Mouse (Mus musculus) layer of hippocampus, adult 2 months (tissue): ENCODE measurements at regions not wholly inside any gene's neighbourhood (a gene's known extent, or its start where the extent isn't known, plus 50 kb on each side); places are given as distances from the start of the nearest gene placed in this dataset.

Experiments used
- DNase-seq, 2 experiments: peaks; one replicate each; pipeline ENCODE4 v3.0.0; 2022; ENCODE audit warnings: low spot score in 2 of 2
- H3K27ac ChIP-seq: fragments of 200-600 bp; 2 replicates; pipeline ENCODE4 v1.8.1; 2022
- H3K4me3 ChIP-seq: fragments of 200-600 bp; 2 replicates; pipeline ENCODE4 v1.8.1; 2022; ENCODE audit warnings: mild to moderate bottlenecking
- CTCF ChIP-seq: fragments of 200-600 bp; conservative IDR thresholded peaks from 2 replicates; pipeline ENCODE4 v1.8.1; 2022; ENCODE audit warnings: antibody characterized with exemption, mild to moderate bottlenecking, moderate library complexity

- Histone ChIP-seq H3K27ac (no peak overlapping the region), H3K4me3 (no peak overlapping the region)
- no peak for TF ChIP-seq CTCF
- DNase-seq = peak in 1 of 2 experiments; percentile 10
These were observed 3211.8 kb downstream of the Gm37988 start for GRCm38 (mm10) chr1:8019448-8019847.
